Mouse (Mus musculus): ENCODE results near the gene Filip1. TPM values are rescaled to one million over a fixed set of nuclear protein-coding genes. Genes with fewer than 3 reads are reported as not detected.

Gene Filip1
- polyA plus RNA-seq, 1 experiment from 2014 or later, result 8.3 TPM

DNA sequence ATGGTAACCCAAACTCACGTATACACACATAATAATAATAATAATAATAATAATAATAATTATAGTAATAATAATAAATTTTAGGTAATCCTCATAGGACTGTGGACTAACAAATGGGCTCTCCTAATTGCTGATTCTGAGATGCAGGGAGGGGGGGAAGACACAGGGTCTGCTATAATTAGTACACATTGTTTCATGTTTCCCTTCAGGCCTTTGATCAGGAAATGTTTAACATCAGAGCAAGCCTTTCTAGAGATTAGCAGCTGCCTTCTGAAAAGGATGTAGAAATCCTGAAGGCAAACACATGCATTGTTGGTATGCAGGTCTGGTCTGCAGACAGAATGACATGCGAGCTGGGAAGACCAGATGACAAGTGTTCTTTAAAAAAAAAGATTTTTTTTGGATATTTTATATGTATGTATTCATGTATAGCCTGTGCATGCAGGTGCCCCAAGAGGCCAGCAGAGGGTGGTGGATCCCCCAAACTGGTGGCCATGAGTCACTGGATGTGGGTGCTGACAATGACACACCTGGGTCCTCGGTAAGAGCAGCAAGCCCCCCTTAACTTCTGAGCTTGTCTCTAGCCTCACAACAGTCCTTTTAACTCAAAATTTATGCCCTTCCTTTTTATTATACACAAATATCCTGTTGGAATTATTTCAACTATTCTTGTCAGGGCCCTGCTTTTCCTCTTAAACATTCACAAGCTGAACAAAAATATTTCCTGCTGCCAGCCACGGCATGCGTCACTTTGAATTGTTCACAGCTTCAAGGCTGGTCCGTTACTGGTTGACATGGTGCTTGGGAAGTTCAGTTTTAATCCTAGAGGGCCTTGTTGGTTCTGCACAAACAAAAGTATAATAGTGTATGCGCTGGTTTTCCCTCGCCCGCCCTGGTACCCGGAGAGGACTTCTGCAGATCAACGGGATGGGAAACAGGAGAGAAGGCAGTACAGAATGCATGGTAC is 127.1 kb downstream of the Filip1 start:
- WGBS, result 74% methylated on average over 11 of the region's 11 CpGs
- H3K36me3 ChIP-seq, result no peaks in the 10 kb centered on the region
- no peak; the same call in 1 of the 2 replicates for ATAC-seq (ENCODE audit: low FRiP score, low read depth)
- peaks cover 8% of the 10 kb centered on the region for H3K4me1 ChIP-seq
- no peaks in the 10 kb centered on the region for H3K9me3 ChIP-seq
- H3K9ac ChIP-seq (replicated peaks), result no peak overlapping the region
- H3K4me2 ChIP-seq (replicated peaks), result no peak overlapping the region
- H3K27me3 ChIP-seq, result no peaks in the 10 kb centered on the region
- H3K4me3 ChIP-seq, result no peak overlapping the region
- no peak overlapping the region for H3K27ac ChIP-seq (replicated peaks)

DNA sequence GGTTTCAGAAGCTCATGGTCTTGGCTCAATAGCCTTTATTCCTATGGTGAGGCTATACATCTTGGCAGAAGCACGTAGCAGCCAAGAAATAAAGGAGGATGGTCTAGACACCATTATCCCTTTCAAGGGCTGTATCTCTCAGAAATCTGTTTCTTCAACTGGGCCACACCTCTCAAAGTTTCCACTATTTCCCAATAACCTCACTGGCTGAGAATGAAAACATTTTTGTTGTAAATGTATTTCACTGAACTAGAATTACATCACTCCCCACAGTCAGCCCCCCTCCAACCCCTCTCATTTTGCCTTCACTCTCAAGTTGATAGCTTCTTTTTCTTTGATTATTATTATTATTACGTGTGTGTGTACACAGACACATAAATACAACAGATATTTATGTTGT is 129.5 kb downstream of the Filip1 start:
- Histone ChIP-seq H3K36me3 (no peaks in the 10 kb centered on the region), H3K9me3 (no peaks in the 10 kb centered on the region), H3K27me3 (no peaks in the 10 kb centered on the region), H3K4me3 (no peak overlapping the region), H3K4me1 (no peaks in the 10 kb centered on the region), H3K27ac (replicated peaks) (no peak overlapping the region), H3K4me2 (replicated peaks) (no peak overlapping the region), H3K9ac (replicated peaks) (no peak overlapping the region)
- no peak for ATAC-seq (ENCODE audit: low FRiP score, low read depth)
- 81% methylated on average over 2 of the region's 2 CpGs for WGBS

DNA sequence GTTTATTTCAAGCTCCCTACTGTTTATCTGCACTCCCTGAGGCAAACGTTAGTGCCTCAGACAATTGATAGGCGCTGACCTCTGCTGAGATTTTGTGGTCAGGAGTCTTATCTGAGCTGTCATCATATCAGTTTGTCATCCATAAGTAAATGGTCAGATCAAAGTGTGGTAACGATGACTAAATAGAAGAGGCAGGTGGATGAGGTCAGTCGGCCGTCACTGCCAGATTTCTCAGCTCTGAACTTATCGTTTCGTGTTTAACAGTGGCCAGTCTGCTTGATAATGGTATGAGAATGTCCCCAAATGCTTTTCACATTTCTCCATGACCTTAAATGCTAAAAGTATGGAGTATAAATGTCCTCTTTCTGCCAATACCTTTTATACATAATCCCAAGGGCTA is 132.6 kb downstream of the Filip1 start:
- H3K9ac ChIP-seq (replicated peaks), result no peak overlapping the region
- no peaks in the 10 kb centered on the region for H3K36me3 ChIP-seq
- no peak overlapping the region for H3K4me2 ChIP-seq (replicated peaks)
- no peaks in the 10 kb centered on the region for H3K27me3 ChIP-seq
- peaks cover 13% of the 10 kb centered on the region for H3K4me1 ChIP-seq
- no peak for ATAC-seq (ENCODE audit: low FRiP score, low read depth)
- 90% methylated on average over 7 of the region's 7 CpGs for WGBS
- no peak overlapping the region for H3K4me3 ChIP-seq
- H3K27ac ChIP-seq (replicated peaks), result no peak overlapping the region
- no peaks in the 10 kb centered on the region for H3K9me3 ChIP-seq

DNA sequence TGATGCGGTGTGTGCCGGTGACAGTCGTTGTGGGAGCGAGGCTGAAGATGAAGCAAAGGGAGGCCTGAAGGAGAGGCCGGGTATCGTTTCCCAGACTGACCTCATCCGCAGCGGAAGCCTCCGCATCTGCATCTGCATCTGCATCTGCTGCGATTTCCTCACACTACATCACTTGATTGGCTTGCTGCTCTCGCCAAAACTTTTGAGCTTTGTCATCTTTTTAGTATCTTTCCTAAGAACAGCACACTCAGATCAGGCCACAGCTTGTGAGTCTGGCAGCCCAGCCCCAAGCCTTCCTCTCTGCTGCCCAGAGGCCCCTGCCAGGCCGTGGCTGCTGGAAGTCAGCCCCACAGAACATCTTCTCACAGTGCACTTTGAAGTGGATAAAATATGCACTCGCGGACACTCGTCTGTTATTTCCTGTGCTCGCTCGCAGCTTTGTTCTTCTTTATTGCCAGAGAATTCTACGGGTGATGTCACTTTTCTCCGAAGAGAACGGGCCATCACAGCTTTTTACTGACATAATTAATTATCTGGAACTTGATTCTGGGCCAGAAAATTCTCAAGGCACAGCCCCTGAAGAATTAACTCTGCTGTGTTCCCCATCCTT is 137.0 kb downstream of the Filip1 start:
- Histone ChIP-seq H3K36me3 (no peaks in the 10 kb centered on the region), H3K9ac (replicated peaks) (no peak overlapping the region), H3K4me1 (peaks cover 19% of the 10 kb centered on the region), H3K9me3 (no peaks in the 10 kb centered on the region), H3K27me3 (no peaks in the 10 kb centered on the region), H3K27ac (replicated peaks) (no peak overlapping the region), H3K4me3 (no peak overlapping the region), H3K4me2 (replicated peaks) (peak overlapping the region; percentile 21)
- no peak for ATAC-seq (ENCODE audit: low FRiP score, low read depth)
- WGBS, result 52% methylated on average over 20 of the region's 20 CpGs

DNA sequence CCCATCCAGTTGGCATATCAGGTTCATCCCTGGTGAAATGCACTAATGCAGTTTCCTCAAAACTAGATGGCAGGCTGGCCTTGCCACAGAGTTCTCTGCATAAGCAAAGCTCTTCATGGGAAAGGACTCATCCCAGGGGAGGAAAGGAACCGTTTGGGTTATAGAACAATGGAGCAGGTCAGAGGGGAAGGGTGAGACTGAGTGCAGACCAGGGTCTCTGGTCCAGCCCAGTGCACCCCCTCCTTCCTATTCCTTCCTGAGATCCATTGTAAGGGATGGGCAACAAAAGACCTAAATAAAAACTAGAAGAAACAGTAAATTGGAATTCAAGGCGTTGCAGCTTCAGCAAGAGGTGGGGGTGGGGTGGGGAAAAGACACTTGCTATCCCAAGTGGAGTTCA is 140.1 kb downstream of the Filip1 start:
- no peaks in the 10 kb centered on the region for H3K27me3 ChIP-seq
- no peak overlapping the region for H3K4me2 ChIP-seq (replicated peaks)
- no peak for ATAC-seq (ENCODE audit: low FRiP score, low read depth)
- H3K9me3 ChIP-seq, result no peaks in the 10 kb centered on the region
- H3K9ac ChIP-seq (replicated peaks), result no peak overlapping the region
- H3K27ac ChIP-seq (replicated peaks), result no peak overlapping the region
- H3K4me3 ChIP-seq, result no peak overlapping the region
- 27% methylated on average over 2 of the region's 2 CpGs for WGBS
- no peaks in the 10 kb centered on the region for H3K36me3 ChIP-seq
- H3K4me1 ChIP-seq, result peaks cover 19% of the 10 kb centered on the region

DNA sequence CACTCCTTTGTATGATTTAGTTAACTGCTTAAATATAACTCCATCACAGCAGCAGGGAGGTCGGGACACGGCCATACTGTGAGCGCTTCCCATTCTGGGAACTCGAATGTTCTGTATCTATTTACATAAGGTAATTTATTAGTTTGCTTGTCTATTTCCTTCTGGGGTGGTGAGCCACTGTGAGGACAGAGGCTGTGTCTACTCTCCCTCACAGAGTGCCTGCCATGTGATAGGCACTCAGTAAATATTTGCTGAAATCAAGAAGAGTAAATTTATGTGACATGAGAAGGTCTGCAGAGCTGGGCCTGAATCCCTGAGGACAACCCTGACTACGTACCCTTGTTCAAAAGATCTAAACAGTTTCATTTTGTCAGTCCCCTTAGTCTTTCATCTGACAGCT is 143.1 kb downstream of the Filip1 start:
- no peaks in the 10 kb centered on the region for H3K27me3 ChIP-seq
- H3K27ac ChIP-seq (replicated peaks), result no peak overlapping the region
- no peak overlapping the region for H3K4me2 ChIP-seq (replicated peaks)
- H3K9me3 ChIP-seq, result no peaks in the 10 kb centered on the region
- H3K9ac ChIP-seq (replicated peaks), result no peak overlapping the region
- 82% methylated on average over 5 of the region's 5 CpGs for WGBS
- no peak overlapping the region for H3K4me3 ChIP-seq
- H3K36me3 ChIP-seq, result no peaks in the 10 kb centered on the region
- 0 out of 2 replicates have a peak, but pooled peaks have one; percentile 12 for ATAC-seq (ENCODE audit: low FRiP score, low read depth)
- peaks cover 6% of the 10 kb centered on the region; the same call in 1 of the 2 replicates for H3K4me1 ChIP-seq

DNA sequence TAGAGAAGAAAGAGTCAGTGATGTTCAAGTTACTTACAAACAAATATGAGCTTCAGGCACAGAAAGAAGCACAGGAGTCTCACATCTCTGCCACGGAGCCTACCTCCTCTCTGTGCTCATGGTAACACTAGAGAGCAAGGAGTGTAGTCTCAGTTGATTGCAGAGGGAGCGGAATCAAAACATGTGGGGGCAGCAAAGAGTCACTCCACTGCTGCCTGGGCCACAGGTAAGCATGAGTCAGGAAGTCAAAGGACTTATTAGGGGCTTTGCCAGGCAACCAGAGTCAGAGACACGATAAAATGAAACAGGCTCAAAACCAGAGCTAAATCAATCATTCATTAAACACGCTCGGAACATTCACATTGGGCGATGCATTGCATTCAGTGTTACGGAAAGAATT is 146.7 kb downstream of the Filip1 start:
- Histone ChIP-seq H3K4me2 (replicated peaks) (no peak overlapping the region), H3K36me3 (no peaks in the 10 kb centered on the region), H3K9me3 (no peaks in the 10 kb centered on the region), H3K27ac (replicated peaks) (no peak overlapping the region), H3K4me3 (no peak overlapping the region), H3K9ac (replicated peaks) (no peak overlapping the region), H3K4me1 (no peaks in the 10 kb centered on the region), H3K27me3 (no peaks in the 10 kb centered on the region)
- 67% methylated on average over 7 of the region's 7 CpGs for WGBS
- no peak for ATAC-seq (ENCODE audit: low FRiP score, low read depth)

DNA sequence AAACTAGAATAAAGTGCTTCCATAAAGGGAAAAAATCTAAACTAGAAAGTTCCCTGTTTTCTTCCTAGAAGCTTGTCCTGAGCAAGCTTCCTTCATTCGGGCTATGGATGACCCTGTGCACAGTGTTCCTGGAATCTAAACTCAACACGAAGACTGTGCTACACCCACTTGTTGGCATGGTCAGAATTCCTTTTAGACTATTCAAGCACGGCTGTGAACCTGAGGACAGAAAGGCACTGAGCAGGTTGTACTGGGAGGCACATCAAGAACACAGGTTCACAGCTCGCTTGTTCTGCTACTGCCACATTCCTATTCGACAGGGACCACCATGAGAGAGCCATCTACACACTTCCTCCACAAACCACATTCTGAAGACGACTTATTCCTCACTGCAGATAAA is 150.1 kb downstream of the Filip1 start:
- H3K4me1 ChIP-seq, result no peaks in the 10 kb centered on the region
- H3K36me3 ChIP-seq, result no peaks in the 10 kb centered on the region
- no peak for ATAC-seq (ENCODE audit: low FRiP score, low read depth)
- no peaks in the 10 kb centered on the region for H3K9me3 ChIP-seq
- no peaks in the 10 kb centered on the region for H3K27me3 ChIP-seq
- no peak overlapping the region for H3K9ac ChIP-seq (replicated peaks)
- H3K4me3 ChIP-seq, result no peak overlapping the region
- 83% methylated on average over 6 of the region's 6 CpGs for WGBS
- H3K27ac ChIP-seq (replicated peaks), result no peak overlapping the region
- H3K4me2 ChIP-seq (replicated peaks), result no peak overlapping the region

DNA sequence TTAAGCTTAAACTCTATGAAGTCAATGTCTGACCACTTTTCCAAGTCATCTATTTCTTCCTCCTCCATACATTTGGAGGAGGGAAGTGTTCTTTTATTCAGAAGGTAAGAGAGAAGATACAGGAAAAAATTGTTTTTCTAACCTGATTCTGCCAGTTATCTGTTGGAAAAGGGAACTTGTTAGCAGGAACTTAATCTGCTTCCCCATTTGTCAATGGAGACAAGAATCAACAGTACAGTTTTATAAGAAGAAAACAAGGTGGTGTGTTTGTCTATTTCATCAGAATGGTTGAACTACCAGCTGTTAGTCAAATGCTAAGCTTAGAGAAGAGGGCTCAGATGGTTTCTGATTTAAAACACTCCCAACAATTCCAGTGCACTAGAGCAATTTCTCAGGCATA is 165.6 kb downstream of the Filip1 start:
- ATAC-seq (ENCODE audit: low FRiP score, low read depth), result no peak
- no peaks in the 10 kb centered on the region for H3K4me1 ChIP-seq
- H3K4me3 ChIP-seq, result no peak overlapping the region
- no peak overlapping the region for H3K27ac ChIP-seq (replicated peaks)
- no peaks in the 10 kb centered on the region for H3K36me3 ChIP-seq
- H3K9ac ChIP-seq (replicated peaks), result no peak overlapping the region
- H3K9me3 ChIP-seq, result peaks cover 3% of the 10 kb centered on the region; the same call in 1 of the 2 replicates
- H3K4me2 ChIP-seq (replicated peaks), result no peak overlapping the region
- no peaks in the 10 kb centered on the region for H3K27me3 ChIP-seq

DNA sequence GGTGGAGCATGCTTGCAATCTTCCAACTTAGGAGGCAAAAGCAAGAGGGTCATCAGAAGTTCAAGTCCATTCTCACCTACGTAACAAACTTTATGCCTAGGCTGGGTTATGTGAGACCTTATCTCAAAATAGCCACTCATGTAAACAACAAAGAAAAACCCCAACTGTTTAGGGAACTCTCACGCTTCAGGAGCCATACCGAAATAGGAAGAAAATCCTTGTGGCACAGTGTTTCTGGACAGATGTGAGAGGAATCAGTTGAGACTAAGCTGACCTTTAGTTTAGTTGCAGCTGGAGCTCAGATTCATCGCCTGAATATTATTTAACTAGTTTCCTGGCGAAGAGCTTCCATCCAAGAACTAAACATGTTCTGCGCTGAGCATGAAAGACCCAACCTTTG is 170.0 kb downstream of the Filip1 start:
- no peaks in the 10 kb centered on the region for H3K27me3 ChIP-seq
- H3K27ac ChIP-seq (replicated peaks), result no peak overlapping the region
- H3K4me3 ChIP-seq, result no peak overlapping the region
- no peak overlapping the region for H3K4me2 ChIP-seq (replicated peaks)
- no peak for ATAC-seq (ENCODE audit: low FRiP score, low read depth)
- no peak overlapping the region for H3K9ac ChIP-seq (replicated peaks)
- peaks cover 3% of the 10 kb centered on the region; the same call in 1 of the 2 replicates for H3K9me3 ChIP-seq
- no peaks in the 10 kb centered on the region for H3K36me3 ChIP-seq
- no peaks in the 10 kb centered on the region for H3K4me1 ChIP-seq
- WGBS, result 86% methylated on average over 6 of the region's 6 CpGs

DNA sequence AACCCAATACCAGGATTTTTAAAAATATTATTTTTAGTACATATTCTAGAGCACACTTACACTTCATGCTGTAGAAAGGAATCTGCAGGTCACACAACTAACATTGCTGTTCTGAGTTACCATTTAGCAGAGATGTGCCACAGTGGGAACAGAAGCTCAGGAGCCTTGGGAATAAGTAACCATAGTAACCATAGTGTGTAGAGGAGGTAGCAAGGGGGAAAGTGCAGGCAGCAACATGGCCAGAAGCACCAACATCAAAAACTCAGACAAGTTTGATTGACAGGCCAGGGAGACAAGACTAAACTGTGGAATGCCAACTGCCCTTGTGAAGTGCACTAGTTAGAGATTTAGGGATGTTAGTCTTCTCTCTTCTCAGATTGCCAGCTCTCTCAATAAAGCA is 170.6 kb downstream of the Filip1 start:
- no peak overlapping the region for H3K4me3 ChIP-seq
- H3K36me3 ChIP-seq, result no peaks in the 10 kb centered on the region
- no peak overlapping the region for H3K9ac ChIP-seq (replicated peaks)
- ATAC-seq (ENCODE audit: low FRiP score, low read depth), result 0 out of 2 replicates have a peak, but pooled peaks have one; percentile 19
- H3K4me1 ChIP-seq, result no peaks in the 10 kb centered on the region
- H3K9me3 ChIP-seq, result peaks cover 3% of the 10 kb centered on the region; the same call in 1 of the 2 replicates
- no peak overlapping the region for H3K27ac ChIP-seq (replicated peaks)
- no peak overlapping the region for H3K4me2 ChIP-seq (replicated peaks)
- no peaks in the 10 kb centered on the region for H3K27me3 ChIP-seq

DNA sequence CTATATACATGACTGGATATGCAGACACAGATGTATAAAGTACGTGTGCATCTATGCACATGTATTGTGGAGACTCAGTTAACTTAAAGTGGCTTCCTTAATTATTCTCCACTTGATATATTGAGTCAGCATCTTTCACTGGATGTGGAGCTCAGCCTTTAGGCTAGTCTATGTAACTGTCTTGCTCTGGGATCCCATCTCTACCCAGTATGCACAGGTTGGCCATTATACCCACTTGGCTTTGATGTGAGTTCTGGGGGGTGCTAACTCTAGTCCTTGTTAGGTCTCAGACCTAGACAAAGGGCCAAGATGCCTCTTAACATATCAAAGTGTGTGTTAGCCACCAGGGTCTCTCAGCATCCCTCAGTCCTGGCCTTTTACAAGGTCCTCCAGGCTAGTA is 181.4 kb downstream of the Filip1 start:
- no peak overlapping the region for H3K27ac ChIP-seq (replicated peaks)
- no peaks in the 10 kb centered on the region for H3K9me3 ChIP-seq
- H3K4me2 ChIP-seq (replicated peaks), result no peak overlapping the region
- no peaks in the 10 kb centered on the region for H3K36me3 ChIP-seq
- H3K9ac ChIP-seq (replicated peaks), result no peak overlapping the region
- H3K4me1 ChIP-seq, result peaks cover 24% of the 10 kb centered on the region
- 79% methylated on average over 1 of the region's 1 CpGs for WGBS
- H3K4me3 ChIP-seq, result no peak overlapping the region
- ATAC-seq (ENCODE audit: low FRiP score, low read depth), result peak; percentile 59
- H3K27me3 ChIP-seq, result no peaks in the 10 kb centered on the region
